Mouse (Mus musculus): ENCODE data around the gene Mycn. TPM values are rescaled to one million over a fixed set of nuclear protein-coding genes. Genes with fewer than 3 reads are reported as not detected.

The Mycn gene
- polyA plus RNA-seq (2014; fragmentation: Illumina TruSeq; extraction: RNeasy Lipid Tissue Mini Kit (QIAGEN cat#74804); ENCODE audit: low read depth, low replicate concordance), result 0.19 TPM

DNA sequence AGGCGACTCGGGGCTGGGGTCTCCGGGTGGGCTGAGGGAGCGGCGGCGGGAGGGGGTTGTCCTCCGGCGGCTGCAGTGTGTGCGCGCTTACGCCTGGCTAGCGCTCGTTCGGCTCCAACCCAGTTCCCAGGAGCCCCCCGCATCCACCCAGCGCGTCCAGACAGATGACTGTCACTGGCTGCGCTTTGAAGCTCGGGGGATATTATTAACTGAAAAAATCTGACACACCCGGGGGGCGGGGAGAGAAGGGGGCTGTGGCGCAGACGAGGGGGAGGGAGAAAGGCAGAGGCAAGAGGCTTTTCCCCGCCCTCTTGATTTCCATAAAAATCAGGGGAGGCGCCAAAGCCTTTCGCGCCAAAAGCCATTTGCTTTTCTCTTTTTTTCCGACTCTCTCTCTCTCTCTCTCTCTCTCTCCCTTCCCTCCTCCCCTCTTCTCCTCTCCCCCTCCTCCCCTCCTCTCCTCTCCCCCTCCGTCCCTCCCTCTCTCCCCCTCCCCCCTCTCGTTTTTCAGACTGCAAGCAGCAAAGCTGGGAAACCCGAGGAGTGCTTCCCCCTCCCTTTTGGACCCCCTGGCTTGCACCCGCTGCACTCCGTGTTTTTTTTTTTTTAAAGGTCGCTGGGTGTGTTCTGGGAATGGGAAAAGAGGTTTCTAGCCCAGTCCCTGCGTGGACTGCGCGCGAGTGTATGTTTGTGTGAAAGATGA, at the start of gene Mycn:
Gene Mycn (minus strand): TSS at position 254 of the 703 bp plus-strand sequence.

Data from liver, adult 10 weeks (tissue).